Mouse (Mus musculus): ENCODE measurements around the gene Mxi1. TPM values are rescaled to one million over a fixed set of nuclear protein-coding genes. Genes with fewer than 3 reads are reported as not detected.
"Not testable (repeated sequence)": the region's sequence is repeated elsewhere in the genome, so short reads cannot be mapped to it uniquely, and the experiment has no call there.

Gene Mxi1
- total and polyA plus RNA-seq, 2 experiments from 2014 or later: 48.4 to 48.9 TPM

- Histone ChIP-seq H3K9me3 (ENCODE audit: low read length) (no peaks in the 10 kb centered on the region), H3K4me3 (ENCODE audit: low read depth, low read length) (peak overlapping the region; percentile 89), H3K4me2 (ENCODE audit: low read depth) (peak overlapping the region; percentile 74), H3K4me1 (ENCODE audit: insufficient read depth) (peaks cover 7% of the 10 kb centered on the region; the same call in 1 of the 2 replicates), H3K27me3 (ENCODE audit: insufficient read depth, low read length) (no peaks in the 10 kb centered on the region), H3K36me3 (ENCODE audit: insufficient read depth) (peaks cover 17% of the 10 kb centered on the region), H3K27ac (ENCODE audit: low read depth, low read length) (peak overlapping the region; percentile 93; the same call in 1 of the 2 replicates), H3K9ac (peak overlapping the region; percentile 94)
- ATAC-seq (no peak), DNase-seq (no peak)
- no peak for TF ChIP-seq CTCF (IDR thresholded peaks at IDR 0.05; ENCODE audit: low read depth)
- 53% methylated on average over 8 of the region's 8 CpGs for WGBS
Observed at GRCm38 (mm10) chr19:53391386-53391785, 81.1 kb downstream of the Mxi1 start.

GRCm38 (mm10) chr19:53391787-53392186 lies 81.5 kb downstream of the Mxi1 start:
- ATAC-seq: no peak
- peak overlapping the region; percentile 89; the same call in 1 of the 2 replicates for H3K4me3 ChIP-seq (ENCODE audit: low read depth, low read length)
- no peak for DNase-seq
- H3K9ac ChIP-seq: peak overlapping the region; percentile 94
- no peak overlapping the region for H3K27ac ChIP-seq (ENCODE audit: low read depth, low read length)
- peaks cover 7% of the 10 kb centered on the region; the same call in 1 of the 2 replicates for H3K4me1 ChIP-seq (ENCODE audit: insufficient read depth)
- H3K4me2 ChIP-seq (ENCODE audit: low read depth): peak overlapping the region; percentile 74
- 83% methylated on average over 5 of the region's 5 CpGs for WGBS
- no peaks in the 10 kb centered on the region for H3K9me3 ChIP-seq (ENCODE audit: low read length)
- TF ChIP-seq CTCF (IDR thresholded peaks at IDR 0.05; ENCODE audit: low read depth): no peak
- no peaks in the 10 kb centered on the region for H3K27me3 ChIP-seq (ENCODE audit: insufficient read depth, low read length)
- peaks cover 16% of the 10 kb centered on the region for H3K36me3 ChIP-seq (ENCODE audit: insufficient read depth)

GRCm38 (mm10) chr19:53392781-53393343 lies 82.5 kb downstream of the Mxi1 start:
- Histone ChIP-seq H3K4me2 (ENCODE audit: low read depth) (no peak overlapping the region), H3K36me3 (ENCODE audit: insufficient read depth) (peaks cover 5% of the 10 kb centered on the region; the same call in 1 of the 2 replicates), H3K9me3 (ENCODE audit: low read length) (no peaks in the 10 kb centered on the region), H3K4me3 (ENCODE audit: low read depth, low read length) (no peak overlapping the region), H3K27me3 (ENCODE audit: insufficient read depth, low read length) (no peaks in the 10 kb centered on the region), H3K27ac (ENCODE audit: low read depth, low read length) (no peak overlapping the region), H3K4me1 (ENCODE audit: insufficient read depth) (peaks cover 7% of the 10 kb centered on the region; the same call in 1 of the 2 replicates), H3K9ac (no peak overlapping the region)
- TF ChIP-seq CTCF (IDR thresholded peaks at IDR 0.05; ENCODE audit: low read depth): no peak
- no peak for DNase-seq
- 50% methylated on average over 8 of the region's 8 CpGs for WGBS
- ATAC-seq: no peak

GRCm38 (mm10) chr19:53393646-53394045 lies 83.3 kb downstream of the Mxi1 start:
- Histone ChIP-seq H3K9ac (no peak overlapping the region), H3K27ac (ENCODE audit: low read depth, low read length) (no peak overlapping the region)
- no peak for ATAC-seq

GRCm38 (mm10) chr19:53394552-53394951 lies 84.2 kb downstream of the Mxi1 start:
- 11% methylated on average over 7 of the region's 7 CpGs for WGBS
- no peaks in the 10 kb centered on the region for H3K27me3 ChIP-seq (ENCODE audit: insufficient read depth, low read length)
- no peak overlapping the region for H3K4me3 ChIP-seq (ENCODE audit: low read depth, low read length)
- no peak overlapping the region for H3K4me2 ChIP-seq (ENCODE audit: low read depth)
- H3K9me3 ChIP-seq (ENCODE audit: low read length): no peaks in the 10 kb centered on the region
- DNase-seq: peak; percentile 75
- peaks cover 7% of the 10 kb centered on the region; the same call in 1 of the 2 replicates for H3K4me1 ChIP-seq (ENCODE audit: insufficient read depth)
- no peak overlapping the region for H3K9ac ChIP-seq
- H3K27ac ChIP-seq (ENCODE audit: low read depth, low read length): no peak overlapping the region
- no peak for ATAC-seq
- H3K36me3 ChIP-seq (ENCODE audit: insufficient read depth): no peaks in the 10 kb centered on the region
- TF ChIP-seq CTCF (IDR thresholded peaks at IDR 0.05; ENCODE audit: low read depth): peak; percentile 78

More at GRCm38 (mm10) chr19:53393646-53394045, 83.3 kb downstream of the Mxi1 start:
- Histone ChIP-seq H3K4me1 (ENCODE audit: insufficient read depth) (peaks cover 7% of the 10 kb centered on the region; the same call in 1 of the 2 replicates), H3K4me3 (ENCODE audit: low read depth, low read length) (no peak overlapping the region), H3K4me2 (ENCODE audit: low read depth) (no peak overlapping the region), H3K27me3 (ENCODE audit: insufficient read depth, low read length) (no peaks in the 10 kb centered on the region), H3K36me3 (ENCODE audit: insufficient read depth) (no peaks in the 10 kb centered on the region), H3K9me3 (ENCODE audit: low read length) (no peaks in the 10 kb centered on the region)
- TF ChIP-seq CTCF (IDR thresholded peaks at IDR 0.05; ENCODE audit: low read depth): no peak
- DNase-seq: no peak

GRCm38 (mm10) chr19:53394956-53395355 lies 84.6 kb downstream of the Mxi1 start:
- ATAC-seq, DNase-seq: not testable (repeated sequence)

GRCm38 (mm10) chr19:53395805-53396204 lies 85.5 kb downstream of the Mxi1 start:
- H3K27ac ChIP-seq (ENCODE audit: low read depth, low read length); ATAC-seq; DNase-seq; H3K36me3 ChIP-seq (ENCODE audit: insufficient read depth); H3K27me3 ChIP-seq (ENCODE audit: insufficient read depth, low read length); H3K4me3 ChIP-seq (ENCODE audit: low read depth, low read length); H3K9ac ChIP-seq; H3K9me3 ChIP-seq (ENCODE audit: low read length); H3K4me1 ChIP-seq (ENCODE audit: insufficient read depth); H3K4me2 ChIP-seq (ENCODE audit: low read depth): not testable (repeated sequence)
- 48% methylated on average over 5 of the region's 5 CpGs for WGBS

More at GRCm38 (mm10) chr19:53394956-53395355, 84.6 kb downstream of the Mxi1 start:
- not testable (repeated sequence) for H3K4me3 ChIP-seq (ENCODE audit: low read depth, low read length); H3K9ac ChIP-seq; H3K27me3 ChIP-seq (ENCODE audit: insufficient read depth, low read length); H3K27ac ChIP-seq (ENCODE audit: low read depth, low read length); H3K4me2 ChIP-seq (ENCODE audit: low read depth); H3K9me3 ChIP-seq (ENCODE audit: low read length); H3K4me1 ChIP-seq (ENCODE audit: insufficient read depth); H3K36me3 ChIP-seq (ENCODE audit: insufficient read depth)
- 71% methylated on average over 3 of the region's 3 CpGs for WGBS

Measured in forebrain, postnatal 0 days (tissue).